11 mouse cellular contexts compared by ENCODE assay signal in the genomic region with DNA sequence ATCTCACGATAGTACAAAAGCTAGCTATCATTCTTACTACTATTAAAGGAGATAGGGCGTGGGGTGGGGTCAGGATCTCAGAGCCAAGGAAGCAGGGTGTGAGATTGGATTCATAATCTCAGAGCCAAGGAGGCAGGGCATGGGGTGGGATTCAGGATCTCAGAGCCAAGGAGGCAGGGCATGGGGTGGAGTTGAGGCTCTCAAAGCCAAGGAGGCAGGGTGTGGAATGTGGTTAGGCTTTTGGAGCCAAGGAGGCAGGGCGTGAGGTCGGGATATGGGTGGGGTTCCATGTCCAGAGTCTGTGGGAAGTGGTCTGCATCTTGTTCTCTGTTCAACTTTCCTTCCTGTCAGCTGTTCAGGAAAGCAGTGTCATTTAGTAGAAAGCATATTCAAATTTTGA. TPM values are rescaled to one million over a fixed set of nuclear protein-coding genes. Genes with fewer than 3 reads are reported as not detected.
DNase-seq lines count a peak whose midpoint lies in the region; ATAC-seq lines count a peak whose summit lies in the region.
"Had no signal": no experiment of that assay in that cellular context is flagged by ENCODE, and none has a peak within 500 bp of the region (broad histone marks: within the 10 kb centered on the region; RNA-seq: fewer than 3 reads in every experiment).

No protein-coding gene starts in this region.

- DNase-seq in urinary bladder, postnatal 25 days (ENCODE audit: low spot score): peak; percentile 24
- DNase-seq in urinary bladder, postnatal 10 days (ENCODE audit: low spot score): no peak
- peak; percentile 16 to 38 for DNase-seq in kidney, postnatal 4 days
- no peak for DNase-seq in c-Kit-positive CD71-positive TER-119-positive erythroid progenitor cells, embryonic 14.5 days (ENCODE audit: low spot score)
- DNase-seq: embryo, embryonic 11 days; layer of hippocampus, adult 9-11 months; right cerebral cortex, adult 18-20 months had no signal

- H3K4me2 ChIP-seq in heart, embryonic 15.5 days: no peak overlapping the region
- no peak overlapping the region for H3K4me2 ChIP-seq in liver, embryonic 12.5 days

- H3K27me3 ChIP-seq in heart, embryonic 15.5 days: no peaks in the 10 kb centered on the region
- H3K27me3 ChIP-seq in liver, embryonic 12.5 days (replicated peaks): no peaks in the 10 kb centered on the region

- H3K27ac ChIP-seq in heart, embryonic 15.5 days: peak overlapping the region; percentile 20; the same call in 1 of the 2 replicates
- H3K27ac ChIP-seq in liver, embryonic 12.5 days: no peak overlapping the region
- H3K27ac ChIP-seq: liver, embryonic 14.5 days had no signal

- H3K4me1 ChIP-seq in heart, embryonic 15.5 days (replicated peaks): no peaks in the 10 kb centered on the region; the same call in 1 of the 2 replicates
- H3K4me1 ChIP-seq in liver, embryonic 12.5 days: peaks cover 34% of the 10 kb centered on the region

- ATAC-seq in heart, embryonic 15.5 days (replicated peaks; ENCODE audit: insufficient number of reproducible peaks, insufficient read depth, low FRiP score, low read depth): no peak
- no peak for ATAC-seq in activated CD4-positive, CD25-positive, alpha-beta regulatory T cell, adult 4 months
- no peak for ATAC-seq in liver, embryonic 12.5 days

- no peaks in the 10 kb centered on the region for H3K9me3 ChIP-seq in heart, embryonic 15.5 days (replicated peaks)
- no peaks in the 10 kb centered on the region for H3K9me3 ChIP-seq in liver, embryonic 12.5 days (replicated peaks)

- WGBS in heart, embryonic 15.5 days: 60% methylated on average over 4 of the region's 4 CpGs
- WGBS in liver, embryonic 12.5 days (ENCODE audit: insufficient replicate concordance): 60% methylated on average over 4 of the region's 4 CpGs

- no peak overlapping the region for H3K9ac ChIP-seq in heart, embryonic 15.5 days
- H3K9ac ChIP-seq in liver, embryonic 12.5 days: no peak overlapping the region
- H3K9ac ChIP-seq: liver, embryonic 14.5 days had no signal

- peaks cover 12% of the 10 kb centered on the region for H3K36me3 ChIP-seq in heart, embryonic 15.5 days
- H3K36me3 ChIP-seq in liver, embryonic 12.5 days: peaks cover 24% of the 10 kb centered on the region

- H3K4me3 ChIP-seq in heart, embryonic 15.5 days: no peak overlapping the region
- no peak overlapping the region for H3K4me3 ChIP-seq in liver, embryonic 12.5 days

RNA-seq across cellular contexts. Expression of gene Akap7, which starts 16.6 kb away (rescaled TPM):
- 22.2 and 29.9 TPM in 2 replicates for polyA plus RNA-seq in heart, embryonic 15.5 days (2015; fragmentation: Nextera tagmentation; extraction: Ambion mirVana)
- polyA plus RNA-seq in activated CD4-positive, CD25-positive, alpha-beta regulatory T cell, adult 4 months (2017; shearing (Covaris generic)): 1 to 10 TPM; 4.1 to 5.4 TPM
- 23.2 and 25.7 TPM in 2 replicates for polyA plus RNA-seq in liver, embryonic 12.5 days (2016; fragmentation: Nextera tagmentation; extraction: Ambion mirVana)

Comparison
In these comparisons a context has a peak if more than half of its experiments do, and no peak if none do; other contexts are left out.
1. DNase-seq: peak in urinary bladder, postnatal 25 days (single experiment) and kidney, postnatal 4 days (2 of 2); none in urinary bladder, postnatal 10 days (single experiment) and c-Kit-positive CD71-positive TER-119-positive erythroid progenitor cells, embryonic 14.5 days (single experiment).